Mouse (Mus musculus) T-cell, adult 2 months (primary cell): ENCODE results near the gene Mpg.
"Not testable (repeated sequence)": the region's sequence is repeated elsewhere in the genome, so short reads cannot be mapped to it uniquely, and the experiment has no call there.

Experiments used
- DNase-seq: peaks from one replicate; pipeline ENCODE4 v3.0.0; 2022; ENCODE audit warnings: low spot score

Gene Mpg

GRCm38 (mm10) chr11:32226124-32226871 lies at the start of gene Mpg:
Mpg (plus strand) TSS chr11:32226505.
- DNase-seq = peak; percentile 87

DNA sequence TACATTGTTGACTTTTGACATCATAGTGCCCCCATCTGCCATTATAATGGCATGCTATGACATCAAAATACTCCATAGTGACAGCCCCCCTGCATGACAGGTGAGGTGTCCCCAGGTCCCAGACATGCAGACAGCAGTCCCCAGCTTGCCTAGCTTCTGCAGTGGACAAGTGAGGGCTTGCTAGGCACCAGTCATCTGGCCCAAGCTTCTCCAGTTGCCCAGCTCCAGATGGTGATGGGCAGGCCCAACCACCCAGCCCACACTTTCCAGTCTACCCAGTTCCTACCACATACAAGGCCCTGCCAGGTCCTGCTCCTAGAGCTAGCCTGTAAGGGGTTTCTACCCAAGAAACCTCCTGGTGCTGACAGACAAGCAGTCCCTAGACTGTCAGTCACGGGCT lies 47.8 kb upstream of the Mpg start:
- no peak for DNase-seq

DNA sequence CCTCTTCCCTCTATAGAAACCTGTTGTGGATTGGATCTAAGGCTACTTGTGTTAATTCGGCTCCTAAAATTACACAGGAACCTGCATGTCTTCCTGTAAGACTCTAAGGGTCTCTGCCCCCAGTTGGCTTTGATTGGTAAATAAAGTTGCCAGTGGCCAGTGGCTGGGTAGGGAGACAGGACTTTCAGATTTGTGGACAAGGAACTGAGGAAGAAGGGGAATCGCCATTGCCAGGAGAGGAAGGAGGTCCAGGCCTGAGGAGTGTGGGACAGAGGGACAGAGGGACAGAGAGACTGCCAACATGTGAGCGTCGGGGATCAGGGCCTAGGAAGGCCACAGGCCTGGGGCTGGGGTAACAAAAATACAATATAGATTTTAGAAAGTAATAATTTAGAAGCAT lies 45.1 kb upstream of the Mpg start:
- DNase-seq = no peak

DNA sequence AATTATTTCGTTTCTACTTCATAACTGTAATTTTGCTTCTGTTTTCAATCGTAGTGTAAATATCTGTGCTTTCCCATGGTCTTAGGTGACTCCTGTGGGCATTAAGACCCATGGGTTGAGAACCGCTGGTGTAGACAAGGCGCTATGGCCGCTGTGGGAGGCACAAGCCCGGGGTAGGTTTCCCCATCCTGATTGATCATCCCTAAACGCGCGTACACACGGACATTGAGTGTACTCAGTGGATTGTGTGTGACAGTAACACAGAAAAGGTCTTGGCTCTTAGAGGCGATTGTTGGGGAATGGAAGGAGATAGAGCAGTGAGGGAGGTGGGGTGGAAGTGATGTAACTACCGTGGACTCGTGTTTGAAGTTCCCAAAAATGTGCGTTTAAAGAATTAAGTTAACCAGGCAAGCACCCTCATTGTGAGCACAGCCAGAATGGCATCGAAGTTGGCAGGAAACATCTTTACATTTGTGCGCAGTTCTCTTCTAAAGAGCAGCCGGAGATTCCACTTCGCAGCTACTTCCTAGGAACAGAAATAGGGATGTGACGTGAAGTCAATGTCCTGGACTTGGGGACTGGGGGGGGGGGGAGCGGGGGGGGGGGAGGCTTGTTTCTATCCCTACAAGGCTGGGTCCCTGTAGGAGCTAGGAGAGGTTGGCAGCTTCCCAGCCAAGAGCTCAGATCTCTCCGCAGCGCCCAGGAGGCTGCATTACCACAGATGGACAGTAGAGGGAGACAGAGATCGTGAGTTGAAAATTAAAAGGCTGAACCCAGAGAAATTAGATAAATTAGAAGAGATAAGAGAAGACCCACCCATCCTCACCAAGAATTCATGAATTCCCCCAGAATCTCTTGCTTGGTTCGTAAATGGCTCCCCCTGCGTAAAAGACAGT lies 44.1 kb upstream of the Mpg start:
- peak; percentile 60 for DNase-seq

DNA sequence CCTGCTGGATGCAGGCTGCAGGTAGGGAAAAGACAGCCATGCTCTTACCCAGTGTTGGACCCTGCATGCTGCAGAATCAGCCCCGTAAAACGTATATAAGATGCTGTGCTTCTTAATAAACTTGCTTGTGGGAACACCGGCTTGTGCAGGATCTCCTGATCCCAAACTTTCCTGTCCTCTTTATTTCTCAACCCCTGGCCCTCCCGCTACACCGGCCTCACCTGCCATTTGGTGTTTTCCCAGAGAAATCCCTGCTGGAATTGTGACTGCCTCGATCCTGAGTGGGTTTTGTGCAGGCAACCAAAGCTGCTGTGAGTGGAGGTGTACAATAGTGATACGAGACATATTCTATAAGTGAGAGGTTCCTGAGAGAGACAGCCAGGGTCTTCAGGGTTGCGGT lies 41.8 kb upstream of the Mpg start:
- DNase-seq = no peak

- DNase-seq = no peak
Observed at GRCm38 (mm10) chr11:32186031-32186430, 40.3 kb upstream of the Mpg start.

DNA sequence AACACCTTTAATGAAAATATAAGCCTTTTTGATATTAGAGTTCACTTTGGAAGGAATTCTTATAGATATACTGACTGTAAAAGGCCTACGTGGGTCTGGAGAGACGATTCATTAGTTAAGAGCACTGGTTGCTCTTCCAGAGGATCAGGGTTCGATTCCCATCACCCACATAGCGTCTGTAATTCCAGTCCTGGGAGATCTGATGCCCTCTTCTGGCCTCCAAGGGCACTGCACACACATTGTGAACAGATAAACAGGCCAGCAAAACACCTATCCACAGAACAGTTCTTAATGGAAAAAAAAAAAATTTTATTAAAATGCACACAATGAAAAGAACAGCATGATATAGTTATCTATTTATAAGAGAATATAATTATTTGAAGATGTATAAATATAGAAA lies 39.0 kb upstream of the Mpg start:
- DNase-seq = no peak

DNA sequence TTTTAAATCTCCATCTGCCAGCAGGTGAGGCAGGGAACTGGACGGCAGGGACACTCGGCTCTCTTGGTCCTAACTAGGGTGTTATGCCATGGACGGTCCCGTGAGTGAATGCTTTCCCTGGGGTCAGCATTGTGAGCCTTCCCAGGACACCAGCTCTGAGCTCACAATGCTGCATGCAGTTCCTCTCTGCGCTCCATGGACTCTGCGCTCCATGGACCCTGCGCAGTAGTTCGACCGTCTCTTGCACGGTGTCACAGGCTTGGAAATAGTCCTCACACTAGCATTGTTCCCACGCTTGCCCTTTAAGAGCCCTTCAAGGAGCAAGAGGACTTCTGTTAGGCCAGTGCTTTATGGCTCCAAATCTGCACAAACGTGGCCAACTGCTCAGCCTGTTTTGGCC lies 37.4 kb upstream of the Mpg start:
- DNase-seq = no peak

DNA sequence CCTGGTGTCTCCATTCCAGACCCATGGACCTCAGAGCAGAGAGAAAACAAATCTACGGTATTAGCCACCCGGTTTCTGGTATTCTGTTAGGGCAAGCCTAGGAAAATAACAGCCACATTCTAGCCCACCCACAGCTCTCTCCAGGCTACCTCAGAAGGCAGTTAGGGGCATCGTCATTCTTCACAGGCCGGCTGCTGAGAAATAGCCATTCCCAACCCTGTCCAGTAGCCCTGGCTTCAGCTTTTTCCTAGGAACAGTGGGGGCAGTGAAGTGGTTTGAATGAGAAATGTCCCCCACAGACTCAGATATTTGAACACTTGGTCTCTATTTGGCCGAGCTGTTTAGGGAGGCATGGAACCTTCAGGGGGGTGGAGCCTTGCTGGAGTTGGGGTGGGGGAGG lies 36.9 kb upstream of the Mpg start:
- no peak for DNase-seq

- DNase-seq = no peak
Observed at GRCm38 (mm10) chr11:32190119-32190518, 36.2 kb upstream of the Mpg start.

GRCm38 (mm10) chr11:32190603-32191110 lies 35.6 kb upstream of the Mpg start:
- DNase-seq = no peak

DNA sequence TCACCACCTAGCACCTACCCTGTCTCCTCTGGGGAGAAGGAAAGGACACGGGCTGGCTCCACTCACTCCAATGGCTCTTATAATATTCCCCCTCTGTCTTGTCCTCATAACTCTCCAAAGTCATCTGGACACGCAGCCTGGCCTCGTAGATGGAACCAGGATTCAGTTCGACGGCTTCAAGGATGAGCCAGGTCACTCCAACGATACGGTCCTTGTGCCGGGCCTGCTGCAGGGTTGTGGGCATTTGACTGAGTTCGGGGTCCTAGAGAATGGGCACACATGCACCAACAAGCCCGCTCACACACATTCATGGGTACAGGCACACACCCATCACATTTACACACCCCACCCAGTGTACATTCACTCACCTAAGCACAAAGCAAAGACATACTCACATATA lies 33.1 kb upstream of the Mpg start:
- no peak for DNase-seq

DNA sequence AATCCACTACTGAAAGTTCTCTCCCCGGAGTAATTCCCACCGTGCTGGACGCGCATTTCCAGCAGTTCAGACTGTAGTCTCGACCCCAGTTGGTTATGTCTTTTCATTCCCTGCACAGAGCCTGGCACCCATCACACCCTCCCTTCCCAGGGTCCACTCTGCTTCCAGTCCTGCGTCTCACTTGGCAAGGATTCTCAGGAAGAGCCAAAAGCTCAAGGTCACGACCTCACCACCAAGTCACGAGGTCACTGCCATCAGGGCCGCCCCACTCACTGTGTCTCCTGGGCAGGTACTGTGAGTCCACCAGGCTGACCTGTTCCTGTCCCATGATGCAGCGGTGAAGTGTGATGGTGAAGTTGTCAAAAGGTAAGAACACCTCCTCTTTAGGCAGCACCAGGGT lies 32.2 kb upstream of the Mpg start:
- no peak for DNase-seq

DNA sequence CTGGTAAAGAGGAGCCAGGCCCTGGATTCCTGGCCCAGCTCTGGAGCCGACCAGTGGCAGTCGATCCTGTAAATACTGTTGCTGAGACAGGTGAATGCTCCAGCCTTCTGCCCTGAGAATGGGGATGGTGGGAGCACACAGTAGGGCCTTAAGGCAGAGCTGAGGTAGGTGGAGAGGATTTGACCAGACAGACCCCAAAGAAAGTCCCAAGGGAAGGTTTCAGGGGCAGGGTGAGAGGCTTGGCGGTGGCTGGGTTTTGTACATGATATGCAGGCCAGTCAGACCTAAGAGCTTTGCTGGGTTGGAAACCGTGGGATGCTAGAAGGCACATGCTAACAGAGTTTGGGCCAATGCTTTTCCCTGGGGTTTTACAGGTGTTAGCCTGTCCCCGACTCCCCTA lies 31.7 kb upstream of the Mpg start:
- DNase-seq = no peak

GRCm38 (mm10) chr11:32195867-32196540 lies 30.3 kb upstream of the Mpg start:
- DNase-seq = no peak

DNA sequence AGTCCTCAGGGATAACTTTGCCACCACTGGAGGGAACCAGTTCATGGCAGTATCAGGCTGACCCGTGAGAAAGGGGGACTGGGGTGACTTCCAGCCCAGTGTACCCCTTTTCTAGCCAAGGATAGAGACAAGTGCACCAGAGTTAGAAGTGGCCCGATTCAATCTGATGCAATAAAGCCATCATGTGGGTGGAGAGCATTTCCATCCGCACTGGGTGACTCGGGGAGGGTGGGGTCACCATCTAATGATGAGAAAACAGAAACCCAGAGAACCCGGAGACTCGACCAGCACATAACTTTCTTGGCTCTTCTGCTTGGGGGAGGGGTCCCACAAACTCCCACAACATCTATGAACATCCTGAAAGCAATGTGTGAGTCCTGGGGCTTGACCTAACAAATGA lies 29.6 kb upstream of the Mpg start:
- no peak for DNase-seq

DNA sequence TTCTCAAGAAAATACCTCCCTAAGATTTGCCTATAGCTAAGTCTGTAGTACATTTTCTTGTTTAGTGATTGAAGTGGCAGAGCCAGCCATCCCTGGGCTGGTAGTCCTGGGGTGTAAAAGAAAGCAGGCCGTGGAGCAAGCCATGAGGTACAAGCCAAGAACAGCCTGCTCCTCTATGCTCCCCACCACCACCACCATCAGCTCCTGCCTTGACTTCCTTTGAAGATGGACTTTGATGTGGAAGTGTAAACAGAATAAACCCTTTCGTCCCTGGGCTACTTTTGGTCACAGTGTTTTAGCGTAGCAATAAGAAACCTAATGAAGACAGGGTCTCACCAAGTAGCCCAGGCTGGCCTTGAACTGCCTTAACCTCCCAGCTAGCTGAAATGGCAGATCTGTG lies 28.5 kb upstream of the Mpg start:
- no peak for DNase-seq

- no peak for DNase-seq
Observed at GRCm38 (mm10) chr11:32198256-32198955, 27.9 kb upstream of the Mpg start.

DNA sequence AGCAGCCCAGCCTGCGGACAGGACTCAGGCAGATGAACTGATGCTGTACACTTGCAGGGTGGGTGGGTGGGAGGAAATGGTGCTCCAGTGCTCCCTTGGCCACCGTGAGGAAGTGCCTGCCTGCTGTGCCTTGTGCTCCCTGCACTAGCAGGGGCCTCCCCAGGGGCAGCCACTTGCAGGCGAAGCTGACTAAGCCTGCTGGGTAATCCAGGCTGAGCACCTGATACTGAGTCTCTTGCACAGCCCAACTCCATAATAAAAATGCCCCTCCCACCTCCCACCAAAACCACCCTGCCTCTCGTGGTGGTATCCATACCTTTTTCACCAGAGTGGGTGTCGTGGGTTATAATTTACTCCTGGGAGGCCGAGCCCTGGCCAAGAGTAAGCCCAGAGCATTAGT lies 27.1 kb upstream of the Mpg start:
- no peak for DNase-seq

DNA sequence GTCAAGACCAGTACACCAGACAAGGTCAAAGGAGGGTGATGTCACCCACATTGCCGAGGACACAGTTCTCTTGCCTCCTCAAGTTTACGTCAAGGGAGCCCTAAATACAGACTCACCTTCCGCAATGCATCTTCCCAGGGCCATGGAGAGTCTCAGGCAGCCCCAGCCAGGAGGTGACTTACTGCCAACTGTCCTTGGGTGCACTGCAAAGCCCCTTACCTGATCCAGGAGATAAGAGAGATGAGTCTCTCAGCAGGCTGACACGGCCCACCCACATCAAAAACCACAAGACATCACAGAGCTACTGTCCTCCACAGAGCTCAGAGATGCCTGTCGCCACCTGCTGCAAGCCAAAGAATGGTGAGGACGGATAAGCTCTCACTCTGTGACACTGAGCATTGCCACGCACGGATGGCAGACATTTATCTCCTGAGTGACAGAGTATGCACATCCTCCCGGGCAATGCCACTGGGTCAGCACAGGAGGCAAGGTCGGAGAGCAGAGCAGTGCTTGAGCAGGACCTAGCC lies 26.2 kb upstream of the Mpg start, which contains the start of gene Il9r:
TSS of gene Il9r (minus strand) at position 205 of the 527 bp plus-strand sequence.
- DNase-seq = peak; percentile 58

DNA sequence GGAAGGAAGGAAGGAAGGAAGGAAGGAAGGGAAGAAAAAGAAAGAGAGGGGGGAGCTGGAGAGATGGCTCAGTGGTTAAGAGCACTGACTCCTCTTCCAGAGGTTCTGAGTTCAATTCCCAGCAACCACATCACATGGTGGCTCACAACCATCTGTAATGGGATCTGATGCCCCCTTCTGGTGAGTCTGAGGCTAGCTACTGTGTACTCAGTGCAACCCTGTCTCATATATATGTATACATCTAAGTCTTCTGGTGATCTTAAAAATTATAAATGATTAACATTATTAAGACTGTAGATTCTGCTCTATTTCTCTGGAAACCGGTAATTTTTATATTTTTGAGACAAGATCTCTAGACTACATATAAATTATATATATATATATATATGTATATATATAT lies 25.3 kb upstream of the Mpg start:
- DNase-seq = not testable (repeated sequence)
